Mouse (Mus musculus): ENCODE data around the gene Cx3cr1. TPM values are rescaled to one million over a fixed set of nuclear protein-coding genes. Genes with fewer than 3 reads are reported as not detected.

The Cx3cr1 gene
- polyA plus RNA-seq, 1 experiment from 2014 or later = 3.9 TPM

GRCm38 (mm10) chr9:120058730-120059129 lies 10.9 kb downstream of the Cx3cr1 start:
- 78% methylated on average over 3 of the region's 3 CpGs for WGBS
- Histone ChIP-seq H3K4me2 (ENCODE audit: low read depth, low read length, severe bottlenecking) (no peak overlapping the region), H3K36me3 (ENCODE audit: control insufficient read depth, insufficient read depth, low read length) (no peaks in the 10 kb centered on the region), H3K9ac (ENCODE audit: low read length) (no peak overlapping the region), H3K4me1 (replicated peaks; ENCODE audit: control insufficient read depth, insufficient read depth, low read length) (no peaks in the 10 kb centered on the region), H3K27ac (ENCODE audit: low read depth, low read length) (no peak overlapping the region), H3K4me3 (ENCODE audit: low read depth, low read length) (no peak overlapping the region), H3K27me3 (ENCODE audit: control insufficient read depth, insufficient read depth, low read length) (no peaks in the 10 kb centered on the region), H3K9me3 (ENCODE audit: control insufficient read depth, low read length) (no peaks in the 10 kb centered on the region)
- ATAC-seq (replicated peaks; ENCODE audit: low FRiP score) (no peak), DNase-seq (ENCODE audit: low spot score) (no peak)

- WGBS = 84% methylated on average over 9 of the region's 9 CpGs
- Histone ChIP-seq H3K9ac (ENCODE audit: low read length) (no peak overlapping the region), H3K4me2 (ENCODE audit: low read depth, low read length, severe bottlenecking) (no peak overlapping the region), H3K9me3 (ENCODE audit: control insufficient read depth, low read length) (no peaks in the 10 kb centered on the region), H3K36me3 (ENCODE audit: control insufficient read depth, insufficient read depth, low read length) (no peaks in the 10 kb centered on the region), H3K27me3 (ENCODE audit: control insufficient read depth, insufficient read depth, low read length) (no peaks in the 10 kb centered on the region), H3K27ac (ENCODE audit: low read depth, low read length) (no peak overlapping the region), H3K4me3 (ENCODE audit: low read depth, low read length) (no peak overlapping the region), H3K4me1 (replicated peaks; ENCODE audit: control insufficient read depth, insufficient read depth, low read length) (no peaks in the 10 kb centered on the region)
- ATAC-seq (replicated peaks; ENCODE audit: low FRiP score) (no peak), DNase-seq (ENCODE audit: low spot score) (no peak)
Observed at GRCm38 (mm10) chr9:120056201-120056600, 13.5 kb downstream of the Cx3cr1 start.

- Histone ChIP-seq H3K4me1 (replicated peaks; ENCODE audit: control insufficient read depth, insufficient read depth, low read length) (no peaks in the 10 kb centered on the region), H3K4me2 (ENCODE audit: low read depth, low read length, severe bottlenecking) (no peak overlapping the region), H3K9ac (ENCODE audit: low read length) (0 out of 2 replicates have a peak overlapping the region, but pooled peaks have one; percentile 20), H3K9me3 (ENCODE audit: control insufficient read depth, low read length) (no peaks in the 10 kb centered on the region), H3K36me3 (ENCODE audit: control insufficient read depth, insufficient read depth, low read length) (no peaks in the 10 kb centered on the region), H3K27ac (ENCODE audit: low read depth, low read length) (no peak overlapping the region), H3K27me3 (ENCODE audit: control insufficient read depth, insufficient read depth, low read length) (no peaks in the 10 kb centered on the region), H3K4me3 (ENCODE audit: low read depth, low read length) (no peak overlapping the region)
- no peak for DNase-seq (ENCODE audit: low spot score)
- no peak for ATAC-seq (replicated peaks; ENCODE audit: low FRiP score)
- 49% methylated on average over 8 of the region's 8 CpGs for WGBS
Observed at GRCm38 (mm10) chr9:120054545-120055277, 15.0 kb downstream of the Cx3cr1 start.

GRCm38 (mm10) chr9:120049407-120049806 lies 20.3 kb downstream of the Cx3cr1 start:
- ATAC-seq (replicated peaks; ENCODE audit: low FRiP score) (no peak), DNase-seq (ENCODE audit: low spot score) (no peak)
- WGBS = 75% methylated on average over 3 of the region's 3 CpGs
- H3K4me3 ChIP-seq (ENCODE audit: low read depth, low read length) = no peak overlapping the region
- no peak overlapping the region for H3K9ac ChIP-seq (ENCODE audit: low read length)
- no peaks in the 10 kb centered on the region for H3K9me3 ChIP-seq (ENCODE audit: control insufficient read depth, low read length)
- no peak overlapping the region for H3K27ac ChIP-seq (ENCODE audit: low read depth, low read length)
- no peaks in the 10 kb centered on the region for H3K27me3 ChIP-seq (ENCODE audit: control insufficient read depth, insufficient read depth, low read length)
- no peaks in the 10 kb centered on the region for H3K36me3 ChIP-seq (ENCODE audit: control insufficient read depth, insufficient read depth, low read length)
- H3K4me1 ChIP-seq (replicated peaks; ENCODE audit: control insufficient read depth, insufficient read depth, low read length) = no peaks in the 10 kb centered on the region
- H3K4me2 ChIP-seq (ENCODE audit: low read depth, low read length, severe bottlenecking) = no peak overlapping the region

- H3K4me1 ChIP-seq (replicated peaks; ENCODE audit: control insufficient read depth, insufficient read depth, low read length) = no peaks in the 10 kb centered on the region
- H3K36me3 ChIP-seq (ENCODE audit: control insufficient read depth, insufficient read depth, low read length) = no peaks in the 10 kb centered on the region
- H3K9ac ChIP-seq (ENCODE audit: low read length) = no peak overlapping the region
- WGBS = 76% methylated on average over 6 of the region's 6 CpGs
- no peaks in the 10 kb centered on the region for H3K9me3 ChIP-seq (ENCODE audit: control insufficient read depth, low read length)
- H3K27ac ChIP-seq (ENCODE audit: low read depth, low read length) = no peak overlapping the region
- ATAC-seq (replicated peaks; ENCODE audit: low FRiP score) (no peak), DNase-seq (ENCODE audit: low spot score) (no peak)
- H3K4me2 ChIP-seq (ENCODE audit: low read depth, low read length, severe bottlenecking) = no peak overlapping the region
- H3K4me3 ChIP-seq (ENCODE audit: low read depth, low read length) = no peak overlapping the region
- H3K27me3 ChIP-seq (ENCODE audit: control insufficient read depth, insufficient read depth, low read length) = no peaks in the 10 kb centered on the region
Observed at GRCm38 (mm10) chr9:120048495-120048894, 21.2 kb downstream of the Cx3cr1 start.

GRCm38 (mm10) chr9:120043115-120043514 lies 26.6 kb downstream of the Cx3cr1 start:
- DNase-seq (ENCODE audit: low spot score) (no peak), ATAC-seq (replicated peaks; ENCODE audit: low FRiP score) (no peak)
- H3K4me3 ChIP-seq (ENCODE audit: low read depth, low read length) = no peak overlapping the region
- no peaks in the 10 kb centered on the region for H3K27me3 ChIP-seq (ENCODE audit: control insufficient read depth, insufficient read depth, low read length)
- no peaks in the 10 kb centered on the region for H3K4me1 ChIP-seq (replicated peaks; ENCODE audit: control insufficient read depth, insufficient read depth, low read length)
- 83% methylated on average over 7 of the region's 7 CpGs for WGBS
- H3K4me2 ChIP-seq (ENCODE audit: low read depth, low read length, severe bottlenecking) = no peak overlapping the region
- H3K9ac ChIP-seq (ENCODE audit: low read length) = no peak overlapping the region
- no peaks in the 10 kb centered on the region for H3K36me3 ChIP-seq (ENCODE audit: control insufficient read depth, insufficient read depth, low read length)
- no peak overlapping the region for H3K27ac ChIP-seq (ENCODE audit: low read depth, low read length)
- no peaks in the 10 kb centered on the region for H3K9me3 ChIP-seq (ENCODE audit: control insufficient read depth, low read length)

- H3K4me3 ChIP-seq (ENCODE audit: low read depth, low read length) = no peak overlapping the region
- H3K4me1 ChIP-seq (replicated peaks; ENCODE audit: control insufficient read depth, insufficient read depth, low read length) = no peaks in the 10 kb centered on the region
- no peaks in the 10 kb centered on the region for H3K9me3 ChIP-seq (ENCODE audit: control insufficient read depth, low read length)
- H3K4me2 ChIP-seq (ENCODE audit: low read depth, low read length, severe bottlenecking) = no peak overlapping the region
- no peak for ATAC-seq (replicated peaks; ENCODE audit: low FRiP score)
- H3K36me3 ChIP-seq (ENCODE audit: control insufficient read depth, insufficient read depth, low read length) = no peaks in the 10 kb centered on the region
- H3K27me3 ChIP-seq (ENCODE audit: control insufficient read depth, insufficient read depth, low read length) = no peaks in the 10 kb centered on the region
- H3K9ac ChIP-seq (ENCODE audit: low read length) = no peak overlapping the region
- no peak for DNase-seq (ENCODE audit: low spot score)
- H3K27ac ChIP-seq (ENCODE audit: low read depth, low read length) = no peak overlapping the region
- WGBS = 84% methylated on average over 7 of the region's 7 CpGs
Observed at GRCm38 (mm10) chr9:120037414-120037813, 32.3 kb downstream of the Cx3cr1 start.

- Histone ChIP-seq H3K36me3 (ENCODE audit: control insufficient read depth, insufficient read depth, low read length) (no peaks in the 10 kb centered on the region), H3K4me1 (replicated peaks; ENCODE audit: control insufficient read depth, insufficient read depth, low read length) (no peaks in the 10 kb centered on the region), H3K4me2 (ENCODE audit: low read depth, low read length, severe bottlenecking) (no peak overlapping the region), H3K27ac (ENCODE audit: low read depth, low read length) (no peak overlapping the region), H3K9me3 (ENCODE audit: control insufficient read depth, low read length) (no peaks in the 10 kb centered on the region), H3K9ac (ENCODE audit: low read length) (no peak overlapping the region), H3K4me3 (ENCODE audit: low read depth, low read length) (no peak overlapping the region), H3K27me3 (ENCODE audit: control insufficient read depth, insufficient read depth, low read length) (no peaks in the 10 kb centered on the region)
- DNase-seq (ENCODE audit: low spot score) (no peak), ATAC-seq (replicated peaks; ENCODE audit: low FRiP score) (no peak)
- 79% methylated on average over 8 of the region's 8 CpGs for WGBS
Observed at GRCm38 (mm10) chr9:120034375-120034774, 35.3 kb downstream of the Cx3cr1 start.

- no peak overlapping the region for H3K27ac ChIP-seq (ENCODE audit: low read depth, low read length)
- no peak overlapping the region for H3K4me3 ChIP-seq (ENCODE audit: low read depth, low read length)
- no peaks in the 10 kb centered on the region for H3K27me3 ChIP-seq (ENCODE audit: control insufficient read depth, insufficient read depth, low read length)
- no peak overlapping the region for H3K9ac ChIP-seq (ENCODE audit: low read length)
- ATAC-seq (replicated peaks; ENCODE audit: low FRiP score) (no peak), DNase-seq (ENCODE audit: low spot score) (no peak)
- no peaks in the 10 kb centered on the region for H3K4me1 ChIP-seq (replicated peaks; ENCODE audit: control insufficient read depth, insufficient read depth, low read length)
- 85% methylated on average over 6 of the region's 6 CpGs for WGBS
- H3K4me2 ChIP-seq (ENCODE audit: low read depth, low read length, severe bottlenecking) = no peak overlapping the region
- no peaks in the 10 kb centered on the region for H3K9me3 ChIP-seq (ENCODE audit: control insufficient read depth, low read length)
- H3K36me3 ChIP-seq (ENCODE audit: control insufficient read depth, insufficient read depth, low read length) = no peaks in the 10 kb centered on the region
Observed at GRCm38 (mm10) chr9:120032710-120033109, 37.0 kb downstream of the Cx3cr1 start.
